Mouse (Mus musculus): ENCODE results near the gene Pik3cd. TPM values are rescaled to one million over a fixed set of nuclear protein-coding genes. Genes with fewer than 3 reads are reported as not detected.
"Not testable (repeated sequence)": the region's sequence is repeated elsewhere in the genome, so short reads cannot be mapped to it uniquely, and the experiment has no call there.

Gene Pik3cd
- total RNA-seq, 2 experiments from 2014 or later, result 78.3 to 129 TPM

GRCm38 (mm10) chr4:149657858-149658416 is 44.4 kb downstream of the Pik3cd start:
- peak; percentile 83 for ATAC-seq (ENCODE audit: poor library complexity, severe bottlenecking)

- ATAC-seq (ENCODE audit: poor library complexity, severe bottlenecking), result no peak; the same call in 1 of the 2 replicates
Observed at GRCm38 (mm10) chr4:149654232-149654631, 48.1 kb downstream of the Pik3cd start.

GRCm38 (mm10) chr4:149650493-149651193 is 51.7 kb downstream of the Pik3cd start:
- ATAC-seq (ENCODE audit: poor library complexity, severe bottlenecking), result 0 out of 2 replicates have a peak, but pooled peaks have one; percentile 20

- ATAC-seq (ENCODE audit: poor library complexity, severe bottlenecking), result peak; percentile 57
Observed at GRCm38 (mm10) chr4:149648031-149648805, 54.2 kb downstream of the Pik3cd start.

- no peak for ATAC-seq (ENCODE audit: poor library complexity, severe bottlenecking)
Observed at GRCm38 (mm10) chr4:149645761-149646160, 56.6 kb downstream of the Pik3cd start.

GRCm38 (mm10) chr4:149641956-149642355 is 60.4 kb downstream of the Pik3cd start:
- no peak for ATAC-seq (ENCODE audit: poor library complexity, severe bottlenecking)

- ATAC-seq (ENCODE audit: poor library complexity, severe bottlenecking), result no peak
Observed at GRCm38 (mm10) chr4:149641400-149641799, 61.0 kb downstream of the Pik3cd start.

- ATAC-seq (ENCODE audit: poor library complexity, severe bottlenecking), result no peak
Observed at GRCm38 (mm10) chr4:149640831-149641230, 61.5 kb downstream of the Pik3cd start.

GRCm38 (mm10) chr4:149637942-149638341 is 64.4 kb downstream of the Pik3cd start:
- ATAC-seq (ENCODE audit: poor library complexity, severe bottlenecking), result peak; percentile 56

- no peak for ATAC-seq (ENCODE audit: poor library complexity, severe bottlenecking)
Observed at GRCm38 (mm10) chr4:149635915-149636415, 66.4 kb downstream of the Pik3cd start.

GRCm38 (mm10) chr4:149634966-149635365 is 67.4 kb downstream of the Pik3cd start:
- ATAC-seq (ENCODE audit: poor library complexity, severe bottlenecking), result no peak

- ATAC-seq (ENCODE audit: poor library complexity, severe bottlenecking), result no peak
Observed at GRCm38 (mm10) chr4:149634157-149634556, 68.2 kb downstream of the Pik3cd start.

GRCm38 (mm10) chr4:149632670-149633307 is 69.6 kb downstream of the Pik3cd start:
- ATAC-seq (ENCODE audit: poor library complexity, severe bottlenecking), result no peak

- ATAC-seq (ENCODE audit: poor library complexity, severe bottlenecking), result no peak
Observed at GRCm38 (mm10) chr4:149628810-149629209, 73.6 kb downstream of the Pik3cd start.

GRCm38 (mm10) chr4:149628372-149628771 is 74.0 kb downstream of the Pik3cd start:
- peak; percentile 94 for ATAC-seq (ENCODE audit: poor library complexity, severe bottlenecking)

- ATAC-seq (ENCODE audit: poor library complexity, severe bottlenecking), result no peak
Observed at GRCm38 (mm10) chr4:149626809-149627208, 75.6 kb downstream of the Pik3cd start.

- ATAC-seq (ENCODE audit: poor library complexity, severe bottlenecking), result no peak
Observed at GRCm38 (mm10) chr4:149623711-149624110, 78.7 kb downstream of the Pik3cd start.

GRCm38 (mm10) chr4:149621286-149621685 is 81.1 kb downstream of the Pik3cd start:
- no peak for ATAC-seq (ENCODE audit: poor library complexity, severe bottlenecking)

- no peak for ATAC-seq (ENCODE audit: poor library complexity, severe bottlenecking)
Observed at GRCm38 (mm10) chr4:149619988-149620387, 82.4 kb downstream of the Pik3cd start.

- ATAC-seq (ENCODE audit: poor library complexity, severe bottlenecking), result not testable (repeated sequence)
Observed at GRCm38 (mm10) chr4:149616999-149617398, 85.4 kb downstream of the Pik3cd start.

GRCm38 (mm10) chr4:149614869-149615268 is 87.5 kb downstream of the Pik3cd start:
- ATAC-seq (ENCODE audit: poor library complexity, severe bottlenecking), result no peak

Measured in megakaryocyte, adult 5-6 weeks (primary cell).